ENCODE assay signal across 8 mouse cellular contexts in the genomic region with DNA sequence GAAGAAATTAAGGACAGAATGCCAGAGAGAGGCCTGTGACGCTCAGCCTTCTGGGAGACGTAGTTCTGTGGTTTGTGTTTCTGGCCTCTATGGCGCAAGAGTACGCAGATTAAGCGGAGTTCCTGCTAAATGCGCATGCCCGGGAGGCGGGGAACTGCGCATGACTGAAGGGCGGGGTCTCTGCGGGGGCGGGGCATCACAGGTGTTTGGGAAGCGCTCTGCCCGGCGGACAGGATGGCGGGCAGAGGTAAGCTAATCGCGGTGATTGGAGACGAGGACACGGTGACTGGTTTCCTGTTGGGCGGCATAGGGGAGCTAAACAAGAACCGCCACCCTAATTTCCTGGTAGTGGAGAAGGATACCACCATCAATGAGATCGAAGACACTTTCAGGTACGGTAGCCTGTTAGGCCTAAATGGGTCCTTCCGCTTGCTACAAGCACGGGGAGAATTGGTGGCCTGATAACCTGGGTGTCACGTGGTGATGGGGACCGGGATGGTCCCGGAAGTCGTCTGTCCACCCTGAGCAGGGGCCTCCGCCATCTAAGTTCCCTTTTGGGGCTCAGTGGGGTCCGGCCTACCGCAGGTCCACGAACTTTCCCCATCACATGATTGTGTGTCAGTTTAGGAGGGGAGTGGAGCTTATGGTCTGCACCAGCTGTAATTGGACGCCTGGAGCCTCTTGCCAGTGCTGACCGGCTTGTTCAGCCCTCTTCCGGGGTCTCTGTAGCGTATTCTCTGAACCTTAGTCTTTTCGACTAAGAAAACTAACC. TPM values are rescaled to one million over a fixed set of nuclear protein-coding genes. Genes with fewer than 3 reads are reported as not detected.
DNase-seq lines count a peak whose midpoint lies in the region; ATAC-seq lines count a peak whose summit lies in the region.

TSS of gene Atp6v1f (plus strand) at position 136 of the 772 bp plus-strand sequence.

- H3K4me1 ChIP-seq in heart, embryonic 14.5 days (ENCODE audit: control insufficient read depth in 2 of 2, insufficient read depth in 2 of 2, low read length in 2 of 2), result peaks cover 2 to 4% of the 10 kb centered on the region in 2 experiments; a peak in 2 of 4 replicates
- peaks cover 11% of the 10 kb centered on the region for H3K4me1 ChIP-seq in liver, embryonic 13.5 days (replicated peaks)
- peaks cover 8% of the 10 kb centered on the region; the same call in 1 of the 2 replicates for H3K4me1 ChIP-seq in stomach, embryonic 16.5 days (ENCODE audit: control insufficient read depth, insufficient read depth, low read length)

- under 1% methylated on average over 39 of the region's 39 CpGs for WGBS in heart, embryonic 14.5 days
- WGBS in liver, embryonic 13.5 days (ENCODE audit: insufficient replicate concordance), result under 1% methylated on average over 39 of the region's 39 CpGs
- under 1% methylated on average over 39 of the region's 39 CpGs for WGBS in stomach, embryonic 16.5 days

- peak within 1 kb of the TSS; percentile 53 to 58 for H3K4me3 ChIP-seq in heart, embryonic 14.5 days (ENCODE audit: control insufficient read depth in 1 of 2, insufficient read depth in 1 of 2, low read depth in 1 of 2, low read length in 2 of 2)
- peak within 1 kb of the TSS; percentile 68 for H3K4me3 ChIP-seq in liver, embryonic 13.5 days (replicated peaks)
- H3K4me3 ChIP-seq in stomach, embryonic 16.5 days (replicated peaks; ENCODE audit: low read length), result peak within 1 kb of the TSS; percentile 81

- H3K27me3 ChIP-seq in heart, embryonic 14.5 days (ENCODE audit: control insufficient read depth, insufficient read depth, low read length), result no peaks in the 10 kb centered on the region
- H3K27me3 ChIP-seq in liver, embryonic 13.5 days, result no peaks in the 10 kb centered on the region
- no peaks in the 10 kb centered on the region for H3K27me3 ChIP-seq in stomach, embryonic 16.5 days (ENCODE audit: control insufficient read depth, insufficient read depth, low read length)

- ATAC-seq in CD4-positive, CD25-positive, alpha-beta regulatory T cell, adult 4 months, result peak; percentile 87
- peak; percentile 85 for ATAC-seq in heart, embryonic 14.5 days (ENCODE audit: insufficient number of reproducible peaks, insufficient read depth, low FRiP score, low read depth)
- peak; percentile 92 for ATAC-seq in liver, embryonic 13.5 days (ENCODE audit: low read depth)
- peak; percentile 95 for ATAC-seq in stomach, embryonic 16.5 days (ENCODE audit: insufficient read depth, low FRiP score)

- peak; percentile 90 for DNase-seq in c-Kit-negative CD71-positive TER-119-positive erythroid progenitor cells, embryonic 14.5 days (ENCODE audit: low read depth, low spot score)
- peak; percentile 89 for DNase-seq in fibroblast of lung, adult 2 months (ENCODE audit: low read depth)
- DNase-seq in kidney, postnatal 14 days, result peak; percentile 96
- peak; percentile 92 for DNase-seq in liver, embryonic 13.5 days
- DNase-seq in neural tube, embryonic 10.5 days (ENCODE audit: extremely low spot score, low spot score), result peak; percentile 94

- H3K36me3 ChIP-seq in heart, embryonic 14.5 days (ENCODE audit: control insufficient read depth, insufficient read depth, low read length), result peaks cover 21% of the 10 kb centered on the region
- peaks cover 23% of the 10 kb centered on the region for H3K36me3 ChIP-seq in liver, embryonic 13.5 days
- peaks cover 11% of the 10 kb centered on the region; the same call in 1 of the 2 replicates for H3K36me3 ChIP-seq in stomach, embryonic 16.5 days (ENCODE audit: control insufficient read depth, insufficient read depth, low read length)

- peak within 1 kb of the TSS; percentile 73 for H3K9ac ChIP-seq in heart, embryonic 14.5 days (ENCODE audit: low read length)
- H3K9ac ChIP-seq in liver, embryonic 13.5 days, result peak within 1 kb of the TSS; percentile 77
- peak within 1 kb of the TSS; percentile 84 for H3K9ac ChIP-seq in stomach, embryonic 16.5 days (ENCODE audit: low read length)

- H3K4me2 ChIP-seq in heart, embryonic 14.5 days (ENCODE audit: low read length), result peak within 1 kb of the TSS; percentile 87
- H3K4me2 ChIP-seq in liver, embryonic 13.5 days, result peak within 1 kb of the TSS; percentile 75
- peak within 1 kb of the TSS; percentile 73 for H3K4me2 ChIP-seq in stomach, embryonic 16.5 days (ENCODE audit: low read depth, low read length)

- H3K27ac ChIP-seq in heart, embryonic 14.5 days (replicated peaks in 1 of 2; ENCODE audit: control insufficient read depth in 1 of 2, insufficient read depth in 1 of 2, low read depth in 2 of 2, low read length in 2 of 2), result peak within 1 kb of the TSS; percentile 20 to 36; a peak in 3 of 4 replicates
- peak within 1 kb of the TSS; percentile 68 for H3K27ac ChIP-seq in liver, embryonic 13.5 days
- H3K27ac ChIP-seq in stomach, embryonic 16.5 days (ENCODE audit: low read length), result peak within 1 kb of the TSS; percentile 66

- no peaks in the 10 kb centered on the region for H3K9me3 ChIP-seq in heart, embryonic 14.5 days (ENCODE audit: control insufficient read depth, low read length)
- no peaks in the 10 kb centered on the region for H3K9me3 ChIP-seq in liver, embryonic 13.5 days (replicated peaks)
- H3K9me3 ChIP-seq in stomach, embryonic 16.5 days (replicated peaks; ENCODE audit: control insufficient read depth, low read length), result no peaks in the 10 kb centered on the region

RNA-seq across cellular contexts. Expression of gene Atp6v1f, which starts in this region (rescaled TPM):
- polyA plus RNA-seq in CD4-positive, CD25-positive, alpha-beta regulatory T cell, adult 4 months (2017; shearing (Covaris generic)), result 100 to 1,000 TPM; 325 to 332 TPM
- polyA plus RNA-seq in heart, embryonic 14.5 days (2014; fragmentation: Nextera tagmentation; extraction: Ambion mirVana), result 208 and 250 TPM in 2 replicates
- polyA plus RNA-seq in liver, embryonic 13.5 days (2015; fragmentation: Nextera tagmentation; extraction: Ambion mirVana), result 132 and 152 TPM in 2 replicates
- 228 and 239 TPM in 2 replicates for polyA plus RNA-seq in stomach, embryonic 16.5 days (2015; fragmentation: Nextera tagmentation; extraction: Ambion mirVana)

Comparison
In these comparisons a context has a peak if more than half of its experiments do, and no peak if none do; other contexts are left out.
1. Peak in every context shown above with its lines: DNase-seq, ATAC-seq, H3K4me3 ChIP-seq and H3K27ac ChIP-seq.